Mouse (Mus musculus): ENCODE data around the gene Gm10750. TPM values are rescaled to one million over a fixed set of nuclear protein-coding genes. Genes with fewer than 3 reads are reported as not detected.
"Not testable (repeated sequence)": the region's sequence is repeated elsewhere in the genome, so short reads cannot be mapped to it uniquely, and the experiment has no call there.

Gene Gm10750
- not detected in 2 replicates for polyA plus RNA-seq (2015; fragmentation: Nextera tagmentation; extraction: Ambion mirVana)

- H3K9ac ChIP-seq (ENCODE audit: low read depth, low read length); H3K4me1 ChIP-seq (replicated peaks; ENCODE audit: control insufficient read depth, insufficient read depth, low read length); H3K36me3 ChIP-seq (ENCODE audit: control insufficient read depth, insufficient read depth); H3K4me3 ChIP-seq (ENCODE audit: low read depth, low read length); H3K27me3 ChIP-seq (replicated peaks; ENCODE audit: control insufficient read depth, insufficient read depth, low read length); ATAC-seq; H3K27ac ChIP-seq (ENCODE audit: low read depth, low read length); H3K9me3 ChIP-seq (ENCODE audit: control insufficient read depth); H3K4me2 ChIP-seq (replicated peaks; ENCODE audit: low read depth): not testable (repeated sequence)
- 74% methylated on average over 5 of the region's 5 CpGs for WGBS
These were observed at the start of gene Gm10750 for GRCm38 (mm10) chr2:149017137-149017536. Gm10750 (minus strand) TSS chr2:149017237.

DNA sequence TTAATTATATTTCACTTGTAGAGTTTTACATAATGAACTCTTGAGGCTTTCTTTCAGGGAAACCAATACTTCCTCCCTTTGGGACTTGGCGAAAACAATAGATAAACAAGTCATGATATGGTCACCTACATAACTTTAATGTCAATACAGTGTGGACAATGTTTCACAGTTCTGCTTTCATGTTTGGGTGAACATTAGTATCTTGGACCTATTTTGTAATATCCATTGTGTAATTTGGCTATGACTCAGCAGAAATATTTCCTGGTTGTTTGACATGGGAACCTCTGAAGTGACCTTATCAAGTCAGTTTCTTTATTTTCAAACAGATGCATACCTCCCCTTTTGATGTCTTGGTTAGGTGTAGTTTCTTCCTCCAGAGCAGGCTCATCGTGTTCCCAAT lies 12.2 kb downstream of the Gm10750 start:
- no peak for TF ChIP-seq CTCF (IDR thresholded peaks at IDR 0.05; ENCODE audit: low read depth)
- no peak for ATAC-seq
- 69% methylated on average over 2 of the region's 2 CpGs for WGBS

DNA sequence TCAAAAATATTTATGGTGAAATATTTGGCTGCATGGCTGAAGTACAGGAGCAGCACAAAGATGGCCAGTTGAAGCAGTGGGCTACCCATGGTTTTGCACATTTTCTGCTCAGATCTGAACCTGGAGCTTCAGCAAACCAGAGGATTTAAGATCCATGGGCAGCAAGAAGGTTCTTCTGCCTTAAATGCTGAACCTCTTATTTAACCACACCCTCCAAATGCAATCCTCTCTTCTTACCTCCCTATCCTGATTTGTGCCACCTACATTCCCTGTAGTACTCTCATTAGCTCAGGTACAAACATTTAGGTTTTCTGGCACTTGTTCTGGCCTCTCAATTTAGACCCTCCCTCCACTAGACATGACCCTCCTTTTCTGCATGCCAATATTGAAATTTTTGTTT lies 13.9 kb downstream of the Gm10750 start, which contains the start of gene Gm1330:
Gm1330 (minus strand) TSS at position 101 of the 400 bp plus-strand sequence.
- H3K9me3 ChIP-seq (ENCODE audit: control insufficient read depth): no peaks in the 10 kb centered on the region
- H3K4me1 ChIP-seq (replicated peaks; ENCODE audit: control insufficient read depth, insufficient read depth, low read length): no peaks in the 10 kb centered on the region
- no peak for TF ChIP-seq CTCF (IDR thresholded peaks at IDR 0.05; ENCODE audit: low read depth)
- no peak for ATAC-seq
- no peaks in the 10 kb centered on the region for H3K27me3 ChIP-seq (replicated peaks; ENCODE audit: control insufficient read depth, insufficient read depth, low read length)
- no peaks in the 10 kb centered on the region for H3K36me3 ChIP-seq (ENCODE audit: control insufficient read depth, insufficient read depth)
- H3K9ac ChIP-seq (ENCODE audit: low read depth, low read length): no peak within 1 kb of the TSS
- H3K27ac ChIP-seq (ENCODE audit: low read depth, low read length): no peak within 1 kb of the TSS
- H3K4me2 ChIP-seq (replicated peaks; ENCODE audit: low read depth): no peak within 1 kb of the TSS
- no peak within 1 kb of the TSS for H3K4me3 ChIP-seq (ENCODE audit: low read depth, low read length)

More for the DNA sequence above, 12.2 kb downstream of the Gm10750 start:
- Histone ChIP-seq H3K4me2 (replicated peaks; ENCODE audit: low read depth) (no peak overlapping the region), H3K9ac (ENCODE audit: low read depth, low read length) (no peak overlapping the region), H3K27me3 (replicated peaks; ENCODE audit: control insufficient read depth, insufficient read depth, low read length) (no peaks in the 10 kb centered on the region), H3K36me3 (ENCODE audit: control insufficient read depth, insufficient read depth) (no peaks in the 10 kb centered on the region), H3K27ac (ENCODE audit: low read depth, low read length) (no peak overlapping the region), H3K4me3 (ENCODE audit: low read depth, low read length) (no peak overlapping the region), H3K9me3 (ENCODE audit: control insufficient read depth) (no peaks in the 10 kb centered on the region), H3K4me1 (replicated peaks; ENCODE audit: control insufficient read depth, insufficient read depth, low read length) (no peaks in the 10 kb centered on the region)

DNA sequence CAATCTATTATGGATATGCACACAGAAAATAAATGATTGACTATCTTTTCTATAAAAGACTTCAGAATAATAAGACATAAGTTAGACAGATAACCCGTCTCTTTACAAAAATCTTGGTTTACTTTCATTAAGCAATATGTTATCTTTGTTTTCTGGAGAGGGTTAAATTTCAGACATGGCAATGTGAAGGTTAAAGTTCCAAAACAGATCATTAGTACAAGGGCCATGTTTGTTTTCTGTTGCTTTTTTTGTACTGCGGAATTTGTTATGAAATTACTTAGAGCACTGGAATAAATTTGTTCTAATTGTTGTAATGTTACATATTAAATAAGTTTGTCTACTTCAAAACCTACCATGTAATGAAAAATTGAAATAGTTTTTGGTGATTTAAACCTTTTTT lies 21.9 kb downstream of the Gm10750 start:
- Histone ChIP-seq H3K4me2 (replicated peaks; ENCODE audit: low read depth) (no peak overlapping the region), H3K4me1 (replicated peaks; ENCODE audit: control insufficient read depth, insufficient read depth, low read length) (no peaks in the 10 kb centered on the region), H3K27ac (ENCODE audit: low read depth, low read length) (no peak overlapping the region), H3K36me3 (ENCODE audit: control insufficient read depth, insufficient read depth) (no peaks in the 10 kb centered on the region), H3K4me3 (ENCODE audit: low read depth, low read length) (no peak overlapping the region), H3K9ac (ENCODE audit: low read depth, low read length) (no peak overlapping the region), H3K27me3 (replicated peaks; ENCODE audit: control insufficient read depth, insufficient read depth, low read length) (no peaks in the 10 kb centered on the region), H3K9me3 (ENCODE audit: control insufficient read depth) (no peaks in the 10 kb centered on the region)
- WGBS: 92% methylated on average over 2 of the region's 2 CpGs
- TF ChIP-seq CTCF (IDR thresholded peaks at IDR 0.05; ENCODE audit: low read depth): no peak
- ATAC-seq: no peak

Other genes with a start within 250 kb of the Gm10750 start
- gene Cst11, start 245.7 kb downstream of the Gm10750 start, polyA plus RNA-seq (2015; fragmentation: Nextera tagmentation; extraction: Ambion mirVana): not detected in 2 replicates
- not detected in 2 replicates for gene 8030411F24Rik, start 235.2 kb downstream of the Gm10750 start, polyA plus RNA-seq (2015; fragmentation: Nextera tagmentation; extraction: Ambion mirVana)
- not detected in 2 replicates for gene Cst12, start 227.9 kb downstream of the Gm10750 start, polyA plus RNA-seq (2015; fragmentation: Nextera tagmentation; extraction: Ambion mirVana)
- not detected in 2 replicates for gene Cst8, start 218.5 kb downstream of the Gm10750 start, polyA plus RNA-seq (2015; fragmentation: Nextera tagmentation; extraction: Ambion mirVana)
- gene Cst13, start 197.2 kb downstream of the Gm10750 start, polyA plus RNA-seq (2015; fragmentation: Nextera tagmentation; extraction: Ambion mirVana): not detected in 2 replicates
- gene Cst9, start 182.1 kb downstream of the Gm10750 start, polyA plus RNA-seq (2015; fragmentation: Nextera tagmentation; extraction: Ambion mirVana): not detected in 2 replicates
- not detected in 2 replicates for gene 9230104L09Rik, start 152.2 kb downstream of the Gm10750 start, polyA plus RNA-seq (2015; fragmentation: Nextera tagmentation; extraction: Ambion mirVana)
- 305 and 313 TPM in 2 replicates for gene Cst3, start 141.5 kb downstream of the Gm10750 start, polyA plus RNA-seq (2015; fragmentation: Nextera tagmentation; extraction: Ambion mirVana)
- gene Gm1330, start 14.0 kb downstream of the Gm10750 start, polyA plus RNA-seq (2015; fragmentation: Nextera tagmentation; extraction: Ambion mirVana): not detected in 2 replicates